Mouse (Mus musculus) CD4-positive, CD25-positive, alpha-beta regulatory T cell, adult 9 weeks (primary cell): Measurements from ENCODE around the gene Ccdc9b. TPM values are rescaled to one million over a fixed set of nuclear protein-coding genes. Genes with fewer than 3 reads are reported as not detected.

Source experiments
- polyA plus RNA-seq: library from polyadenylated mRNA; unstranded; fragments of 100-300 nt; shearing (Covaris generic); gene quantifications from one replicate; pipeline ENCODE4 v1.2.1, GENCODE M21; 2017

The Ccdc9b gene
- 0.07 TPM for polyA plus RNA-seq

DNA sequence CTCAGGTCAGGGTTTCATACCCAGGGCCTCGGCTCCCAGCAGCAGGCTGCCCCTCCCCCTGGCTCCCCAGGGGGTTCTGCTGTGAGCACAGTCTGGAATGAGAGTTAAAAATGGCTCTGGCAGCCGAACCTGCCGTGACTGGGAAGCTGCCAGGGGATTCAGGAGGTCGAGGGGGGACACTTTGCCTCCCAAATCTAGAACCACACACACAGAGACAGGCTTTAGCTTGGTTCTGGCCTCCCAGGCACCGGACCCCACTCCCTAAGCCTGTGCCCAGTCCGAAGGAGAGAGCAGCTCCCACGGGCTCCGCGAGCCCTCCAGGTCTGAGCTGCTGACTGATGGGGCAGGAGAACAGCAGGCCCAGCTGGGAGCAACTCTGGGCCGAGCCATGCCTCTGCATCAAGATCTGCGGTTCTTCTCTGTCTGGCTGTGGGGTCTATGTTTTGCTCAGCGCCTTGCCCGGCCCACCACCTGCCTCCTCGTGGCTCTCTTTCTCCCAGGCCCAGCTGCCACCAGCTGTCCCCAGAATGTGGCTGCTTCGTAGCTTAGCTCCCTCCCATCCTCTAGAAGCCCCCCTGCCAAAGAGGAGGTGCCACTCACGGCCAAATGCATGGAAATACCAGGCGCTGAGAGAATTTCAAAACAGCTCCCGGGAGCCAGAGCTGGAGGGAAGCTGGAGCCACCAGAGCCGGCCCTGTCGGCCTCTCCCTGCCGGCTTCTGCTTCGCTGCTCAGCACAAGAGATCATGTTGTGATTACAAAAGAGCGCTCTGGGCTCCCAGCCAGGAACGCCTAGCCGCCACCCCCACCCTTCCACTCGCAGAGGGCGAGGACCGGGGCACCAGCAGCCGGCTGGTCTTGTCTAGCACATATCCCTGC is at the start of gene Ccdc9b:
Ccdc9b (minus strand) TSS at position 756 of the 878 bp plus-strand sequence.

DNA sequence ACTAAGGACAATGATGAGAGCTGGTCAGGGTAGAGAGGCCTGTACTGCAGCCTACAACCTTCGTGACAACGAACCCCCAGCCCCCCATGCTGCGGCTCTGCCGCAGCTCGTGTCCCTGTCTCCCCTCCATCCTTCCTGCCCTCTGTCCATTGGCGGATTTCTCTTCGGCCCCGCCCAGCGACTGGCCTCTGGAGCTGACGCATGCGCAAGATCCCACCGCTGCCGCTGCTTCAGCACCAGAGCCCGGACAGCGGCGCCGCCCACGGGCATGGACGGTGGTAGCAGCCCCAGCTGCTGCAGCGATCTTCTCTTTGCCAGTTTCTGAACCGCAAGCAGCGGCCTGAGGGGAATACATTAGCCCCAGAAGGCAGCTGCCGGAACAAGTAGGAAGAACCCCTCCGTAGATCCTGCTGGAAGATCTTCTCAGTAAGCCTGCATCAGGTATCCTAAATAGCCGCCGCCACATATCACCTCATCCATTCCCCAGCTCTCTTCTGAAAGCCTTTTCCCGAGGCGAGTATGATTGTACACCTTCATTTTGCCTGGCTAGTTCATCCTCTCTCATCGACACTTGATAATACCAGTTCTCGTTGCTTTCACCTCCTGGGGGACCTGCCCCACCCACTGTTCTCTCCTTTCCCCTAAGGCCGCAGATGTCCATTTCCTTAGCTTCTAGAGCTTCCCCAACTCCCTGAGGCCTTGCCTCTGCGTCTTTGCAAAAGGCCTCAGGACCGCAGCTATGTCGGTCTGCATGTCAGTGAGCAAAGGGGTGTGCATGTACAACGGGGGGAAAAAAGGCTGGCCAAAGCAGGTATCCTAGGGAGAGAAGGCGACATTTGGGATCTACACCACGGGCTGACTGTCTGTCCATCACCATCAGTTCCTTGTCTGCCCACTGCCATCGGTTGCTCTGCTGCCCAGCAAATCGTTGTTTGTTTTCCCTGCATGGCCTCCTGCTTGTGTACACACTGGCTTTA is 17.3 kb upstream of the Ccdc9b start, which contains the start of gene Disp2:
Disp2 (plus strand) TSS at position 216 of the 977 bp plus-strand sequence.

DNA sequence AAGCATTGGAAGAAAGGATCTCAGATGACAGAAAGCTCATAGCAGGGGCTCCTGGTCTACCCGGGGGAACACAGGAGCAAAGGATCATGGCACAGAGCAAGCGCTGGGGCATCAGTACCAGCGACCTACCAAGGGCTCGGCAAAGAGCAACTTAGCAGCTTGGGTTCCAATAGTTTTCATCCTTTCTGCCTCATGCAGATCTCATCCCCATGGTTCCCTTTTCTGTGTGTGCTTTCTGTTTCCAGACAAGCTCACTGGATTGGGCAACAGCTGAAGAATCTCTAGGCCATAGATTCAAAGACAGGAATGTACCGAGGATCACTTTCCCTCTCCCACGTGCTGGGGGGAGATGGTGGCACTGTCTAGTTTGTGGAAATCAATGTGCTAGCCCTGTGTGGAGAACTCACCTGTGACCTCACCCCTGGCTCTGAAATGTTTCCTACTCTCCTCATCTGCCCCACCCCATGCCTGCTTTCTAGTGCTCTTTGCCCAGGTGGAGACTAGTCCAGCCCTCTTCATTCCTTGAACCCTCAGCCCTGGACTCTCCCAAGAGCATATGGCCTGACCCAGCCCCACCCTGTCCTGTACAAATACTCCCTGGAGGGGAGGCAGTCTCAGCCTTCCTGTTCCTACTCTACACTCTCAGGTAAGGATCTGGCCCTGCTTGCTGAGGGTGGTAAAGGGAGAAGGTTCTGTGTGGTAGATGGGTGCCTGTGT is 9.9 kb upstream of the Ccdc9b start, which contains the start of gene Phgr1:
Phgr1 (plus strand) TSS at position 612 of the 717 bp plus-strand sequence.

DNA sequence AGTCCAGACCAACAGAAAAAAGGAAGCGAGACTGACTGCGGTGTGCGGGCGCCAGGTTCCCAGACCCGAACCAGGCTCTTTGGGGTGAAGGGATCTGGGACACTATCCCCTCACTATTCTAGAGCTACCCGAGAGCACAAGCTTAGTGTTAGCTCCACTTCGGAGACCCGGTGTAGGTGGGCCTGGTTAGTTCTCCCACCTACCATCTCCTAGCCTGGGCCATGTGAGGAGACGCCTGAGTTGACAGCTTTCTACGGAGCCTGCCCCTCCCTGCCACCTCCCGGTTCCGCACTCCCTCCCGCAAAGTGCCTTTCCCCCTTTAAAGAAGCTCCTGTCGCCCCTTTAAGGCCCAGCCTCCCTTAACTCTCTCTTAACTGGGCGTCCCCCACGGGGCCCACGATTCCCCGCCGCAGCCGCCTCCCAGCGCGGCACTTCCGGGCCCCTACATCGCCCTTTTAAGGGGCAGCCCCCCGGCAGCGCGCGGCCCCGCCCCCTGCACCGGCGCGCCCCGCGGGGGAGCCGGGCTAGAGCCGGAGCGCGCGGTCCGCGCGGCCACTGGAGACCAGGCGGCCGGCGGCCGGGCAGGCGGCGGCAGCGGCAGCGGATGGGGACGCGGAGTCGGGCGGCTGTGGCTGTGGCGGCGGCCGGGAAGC is 17.1 kb downstream of the Ccdc9b start, which contains the start of gene Inafm2:
Inafm2 (plus strand) TSS at position 527 of the 653 bp plus-strand sequence.

DNA sequence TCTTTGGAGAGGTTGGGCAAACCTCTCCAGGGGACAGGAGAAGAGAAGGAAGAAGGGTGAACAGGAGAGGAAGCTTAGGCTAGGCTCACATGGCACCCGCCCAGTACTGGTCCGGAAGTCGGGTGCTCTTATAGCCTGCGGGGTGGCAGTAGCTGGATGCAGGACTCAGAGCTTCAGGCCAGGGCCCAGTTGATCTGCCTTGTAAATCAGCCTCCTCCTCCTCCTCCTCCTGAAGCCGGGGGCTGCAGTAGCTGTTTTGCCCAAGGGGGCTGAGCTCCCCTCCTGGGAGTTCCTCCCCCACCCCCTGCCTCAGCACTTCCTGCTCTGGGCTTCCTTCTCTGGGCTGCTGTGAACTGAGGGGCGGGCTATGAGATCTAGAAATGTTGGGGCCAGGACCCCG is 34.1 kb downstream of the Ccdc9b start, which contains the start of gene Plcb2:
Plcb2 (minus strand) TSS at position 102 of the 400 bp plus-strand sequence.

Other genes with a start within 250 kb of the Ccdc9b start
- gene Bmf, start 213.0 kb downstream of the Ccdc9b start, polyA plus RNA-seq: 2.8 TPM
- gene Bub1b, start 164.4 kb downstream of the Ccdc9b start, polyA plus RNA-seq: 7.5 TPM
- 0.36 TPM for gene Pak6, start 99.4 kb downstream of the Ccdc9b start, polyA plus RNA-seq
- gene Ankrd63, start 58.7 kb downstream of the Ccdc9b start, polyA plus RNA-seq: not detected
- gene Plcb2, start 34.2 kb downstream of the Ccdc9b start, polyA plus RNA-seq: 26.2 TPM
- 3.0 TPM for gene Inafm2, start 16.9 kb downstream of the Ccdc9b start, polyA plus RNA-seq
- gene Phgr1, start 10.1 kb upstream of the Ccdc9b start, polyA plus RNA-seq: not detected
- gene Disp2, start 17.1 kb upstream of the Ccdc9b start, polyA plus RNA-seq: not detected
- gene Knstrn, start 51.3 kb upstream of the Ccdc9b start, polyA plus RNA-seq: 10.4 TPM
- 94.6 TPM for gene Ivd, start 99.3 kb upstream of the Ccdc9b start, polyA plus RNA-seq
- gene Bahd1, start 137.7 kb upstream of the Ccdc9b start, polyA plus RNA-seq: 1.3 TPM
- 3.0 TPM for gene Chst14, start 163.8 kb upstream of the Ccdc9b start, polyA plus RNA-seq